Mouse (Mus musculus): ENCODE measurements around the gene Armcx6.

Armcx6 gene

Small RNA genes within 50 kb of the gene (microRNA-seq; reads per million reads assigned to microRNA genes)
- gene Mir7093: 0 to 0.37 reads per million in 2 experiments
